Mouse (Mus musculus) liver, postnatal 0 days (tissue): ENCODE measurements around the gene Fbxl2.

Experiments used
- CTCF ChIP-seq: sonication (generic); IDR thresholded peaks from 2 replicates; pipeline ENCODE4 v1.5.1; 2016; ENCODE audit warnings: antibody characterized with exemption, low read depth
- EP300 ChIP-seq: IDR thresholded peaks from 2 replicates; pipeline ENCODE4 v1.6.1; 2016; ENCODE audit warnings: antibody characterized with exemption, low read depth, mild to moderate bottlenecking

DNA sequence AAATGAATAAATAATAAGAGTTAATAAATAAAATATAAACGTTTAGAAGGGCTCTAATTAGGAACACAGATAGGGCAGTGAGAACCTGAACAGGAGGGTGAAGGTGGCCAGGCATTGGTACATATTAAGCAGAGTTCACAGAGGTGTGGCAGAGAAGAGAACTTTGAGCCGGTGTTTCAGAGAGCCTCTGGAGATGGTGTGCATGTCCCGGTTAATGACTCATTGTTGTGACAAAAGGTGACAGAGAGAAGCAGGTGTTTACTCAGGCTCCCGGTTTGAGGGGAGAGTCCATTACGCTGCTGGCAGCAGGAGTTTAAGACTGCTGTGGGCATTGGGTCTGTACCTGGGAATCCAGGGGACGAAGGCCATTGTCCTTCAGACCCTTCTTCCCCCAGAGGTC, 23.4 kb upstream of the Fbxl2 start:
- no peak for TF ChIP-seq EP300
- no peak for TF ChIP-seq CTCF
